Mouse (Mus musculus): Measurements from ENCODE around the gene 1810037I17Rik.

The 1810037I17Rik gene

DNA sequence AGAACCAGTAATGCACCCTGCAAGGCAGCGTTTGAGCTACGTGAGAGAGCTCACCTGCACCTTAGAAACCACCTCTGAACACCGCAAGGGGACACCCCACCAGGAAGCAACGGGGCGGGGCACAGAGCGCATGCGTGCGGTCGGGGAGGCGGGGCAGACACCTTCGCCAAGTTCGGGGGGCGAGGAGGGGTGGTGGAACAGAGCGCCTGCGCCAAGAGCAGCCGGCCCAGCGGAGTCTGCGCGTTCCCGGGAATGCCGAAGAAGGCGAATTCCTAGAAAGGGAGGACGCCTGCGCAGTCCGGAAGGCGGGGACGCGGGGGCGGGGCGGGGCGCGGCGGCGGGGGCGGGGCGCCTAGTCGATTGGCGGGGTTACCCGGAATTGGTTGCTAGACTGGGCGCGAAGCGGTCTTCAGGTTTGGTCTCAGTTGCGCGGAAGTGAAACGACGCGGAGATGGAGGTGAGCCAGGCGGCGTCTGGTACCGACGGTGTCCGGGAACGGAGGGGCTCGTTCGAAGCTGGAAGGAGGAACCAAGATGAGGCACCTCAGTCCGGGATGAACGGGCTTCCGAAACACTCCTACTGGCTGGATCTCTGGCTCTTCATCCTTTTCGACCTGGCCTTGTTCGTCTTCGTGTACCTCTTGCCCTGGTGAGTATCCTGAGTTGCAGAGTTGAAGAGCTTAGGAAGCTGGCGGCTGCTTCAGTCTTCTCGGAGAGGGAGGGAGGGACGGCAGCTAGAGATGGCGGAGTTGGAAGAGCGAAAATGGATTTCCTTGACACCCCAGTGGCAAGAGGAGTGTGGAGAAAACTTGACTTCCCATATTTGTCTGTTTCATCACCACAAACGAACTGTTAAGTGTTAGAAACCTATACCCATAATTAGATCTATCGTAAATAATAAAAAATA is at the start of gene 1810037I17Rik:
Gene 1810037I17Rik (plus strand): TSS at position 195 of the 906 bp plus-strand sequence.
- DNase-seq = peak; percentile 98

DNA sequence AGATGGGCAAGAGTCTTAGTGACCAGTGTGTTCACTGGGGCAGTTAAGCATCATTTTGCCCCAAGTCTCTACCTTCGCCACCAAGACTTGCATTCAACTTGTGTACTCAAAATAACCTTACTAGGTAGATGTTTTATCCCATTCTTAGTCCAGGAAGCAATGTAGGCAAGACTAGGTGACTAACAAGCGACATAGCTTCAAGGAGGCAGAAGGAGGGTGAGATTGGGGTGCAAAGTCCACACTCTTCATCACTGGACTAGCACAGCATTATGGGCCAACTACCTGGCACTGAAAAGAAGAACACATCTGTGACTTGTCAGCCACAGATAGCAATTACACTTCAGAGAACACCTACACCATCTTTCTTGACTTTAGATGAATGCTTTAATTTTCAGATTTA is 47.1 kb upstream of the 1810037I17Rik start:
- DNase-seq = no peak

DNA sequence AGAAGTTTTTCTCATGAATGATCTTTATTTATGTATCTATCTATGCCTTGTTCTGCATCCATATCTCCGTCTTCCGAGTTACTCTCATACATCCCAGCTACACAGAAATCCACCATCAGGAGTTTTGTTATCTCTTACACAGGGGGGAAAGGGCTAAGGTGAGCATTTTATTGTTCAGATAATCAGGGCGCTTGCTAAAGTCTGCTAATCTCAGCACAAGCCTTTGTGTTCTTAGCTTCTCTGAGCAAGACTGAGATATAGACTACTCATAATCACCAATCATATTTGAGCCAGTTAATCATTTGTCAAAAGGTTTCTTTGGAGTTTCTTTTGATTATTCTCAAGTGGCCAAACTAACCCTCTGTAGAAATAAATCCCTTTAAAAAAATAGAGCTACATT is 46.5 kb upstream of the 1810037I17Rik start:
- DNase-seq = no peak

DNA sequence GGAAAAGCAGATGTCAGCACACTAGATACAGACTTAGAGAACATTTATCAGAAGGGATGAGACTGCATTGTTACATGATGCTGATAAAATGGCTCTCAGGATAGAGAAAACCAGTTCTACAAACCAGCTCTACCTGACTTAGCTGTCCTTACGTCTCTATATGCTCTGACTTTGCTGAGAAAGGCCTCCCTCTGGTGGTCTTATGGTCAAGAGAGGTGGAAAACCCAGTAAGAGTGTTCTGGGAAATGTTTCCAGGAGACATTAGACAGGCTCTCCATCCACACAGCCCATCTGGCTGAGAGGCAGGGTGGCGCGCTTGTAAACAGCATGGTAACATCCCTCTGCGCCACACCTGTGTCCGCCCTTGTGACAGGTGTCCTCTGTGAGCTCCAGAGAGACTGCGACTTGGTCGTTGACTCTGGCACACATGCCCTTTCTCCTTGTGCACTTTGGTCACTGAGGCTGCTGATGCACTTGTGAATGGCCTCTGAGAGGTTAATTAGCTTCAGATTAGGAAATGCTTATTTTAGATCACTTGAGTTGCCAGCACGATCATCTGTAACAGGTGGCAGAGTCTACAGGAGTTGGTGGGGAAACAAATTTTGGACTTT is 45.2 kb upstream of the 1810037I17Rik start:
- DNase-seq = no peak

DNA sequence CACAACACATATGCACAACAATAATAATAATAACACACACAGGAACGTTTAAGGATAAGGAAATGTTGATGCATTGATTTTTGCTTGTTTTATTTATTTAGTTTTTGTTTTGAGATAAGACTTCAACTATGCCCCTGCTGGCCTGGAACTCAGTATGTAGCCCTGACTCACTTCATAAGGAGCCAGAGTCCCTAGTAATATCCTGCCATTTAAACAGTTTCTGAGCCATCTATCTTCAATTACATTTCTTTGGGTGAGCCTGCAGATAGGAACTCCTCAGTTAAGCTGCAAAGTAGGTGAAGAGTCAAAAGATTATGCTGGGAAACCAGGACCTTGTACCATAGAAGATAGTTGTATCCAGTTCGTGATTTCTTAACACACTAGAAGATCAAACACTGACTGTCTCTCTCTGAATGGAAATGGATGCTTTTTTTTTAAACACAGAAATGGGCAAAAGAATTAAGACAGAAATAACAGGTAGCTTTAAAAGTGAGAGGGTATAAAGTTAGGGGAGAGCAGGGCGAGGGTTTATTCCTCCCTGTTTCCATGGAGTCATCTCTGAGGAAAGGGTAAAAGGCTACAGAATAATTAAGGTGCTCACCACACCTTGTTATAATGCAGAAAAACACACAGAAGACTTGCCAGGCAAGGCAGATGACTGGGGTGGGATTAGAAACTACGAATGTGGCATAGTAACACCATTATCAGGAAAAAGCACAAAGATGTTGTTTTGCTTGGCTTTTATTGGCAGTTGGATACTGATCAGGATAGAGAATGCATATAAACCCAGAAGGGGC is 36.3 kb upstream of the 1810037I17Rik start:
- no peak for DNase-seq

DNA sequence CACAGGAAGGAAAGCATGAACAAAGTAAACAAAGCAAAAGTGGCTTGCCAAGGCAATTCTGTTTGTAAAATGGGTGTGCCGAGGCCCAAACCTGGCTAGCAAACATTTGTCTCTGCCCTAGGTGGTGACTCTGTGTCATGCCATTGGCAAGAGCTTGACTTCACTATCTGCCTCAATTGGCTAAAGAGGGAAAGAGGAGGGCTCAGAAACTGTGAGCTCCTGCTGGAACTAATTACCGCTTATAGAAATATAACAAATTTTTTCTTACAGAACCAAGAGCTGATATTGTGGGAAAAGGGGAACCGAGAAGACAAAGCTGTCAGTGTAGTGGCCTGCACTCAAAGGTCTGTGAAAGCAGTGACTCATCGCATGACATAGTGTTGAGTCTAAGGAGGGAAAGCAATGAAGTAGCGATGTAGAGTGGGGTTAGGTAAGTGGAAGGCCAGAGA is 35.6 kb upstream of the 1810037I17Rik start:
- DNase-seq = no peak

DNA sequence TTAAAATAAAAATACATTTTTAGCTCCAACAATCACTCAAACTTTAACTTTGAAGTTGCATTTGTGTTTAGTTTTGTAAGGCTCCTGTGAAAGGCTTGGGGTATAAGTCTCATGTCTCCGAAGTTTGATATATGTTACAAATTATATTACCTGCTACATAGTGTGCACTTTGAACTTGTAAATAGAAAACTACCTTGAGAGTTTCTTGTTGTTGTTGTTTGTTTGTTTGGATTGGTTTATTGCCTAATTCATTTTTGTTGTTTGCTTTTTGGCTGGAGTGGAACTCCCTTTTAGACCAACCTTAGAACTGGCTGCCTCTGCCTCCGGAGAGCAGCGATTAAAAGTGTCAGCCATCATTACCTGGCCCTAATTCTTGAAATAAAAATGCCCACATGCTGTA is 29.2 kb upstream of the 1810037I17Rik start, which contains the start of gene Fabp2:
Gene Fabp2 (plus strand): TSS at position 301 of the 400 bp plus-strand sequence.
- no peak for DNase-seq

DNA sequence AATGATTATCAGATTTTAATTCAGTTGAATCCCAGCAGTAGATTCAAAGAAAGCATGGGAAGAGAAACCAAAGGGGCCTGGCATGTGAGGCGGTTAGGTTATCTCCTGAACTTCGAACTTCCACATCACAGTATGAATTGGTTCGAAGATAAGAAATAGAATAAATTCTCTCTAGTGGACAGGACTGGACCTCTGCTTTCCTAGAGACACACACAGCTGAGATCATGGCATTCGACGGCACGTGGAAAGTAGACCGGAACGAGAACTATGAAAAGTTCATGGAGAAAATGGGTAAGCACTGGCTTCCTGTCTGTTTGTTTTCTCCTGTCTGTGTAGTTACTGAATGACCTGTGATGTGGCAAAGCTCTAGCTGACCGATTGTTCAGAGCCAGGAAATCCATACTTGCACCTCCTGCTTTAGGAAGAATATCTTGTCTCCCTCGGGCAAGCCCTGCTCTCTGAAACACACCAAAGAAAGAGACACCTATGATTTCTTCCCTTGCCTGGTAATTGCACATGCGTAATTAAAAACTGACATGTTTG is 28.7 kb upstream of the 1810037I17Rik start:
- no peak for DNase-seq

DNA sequence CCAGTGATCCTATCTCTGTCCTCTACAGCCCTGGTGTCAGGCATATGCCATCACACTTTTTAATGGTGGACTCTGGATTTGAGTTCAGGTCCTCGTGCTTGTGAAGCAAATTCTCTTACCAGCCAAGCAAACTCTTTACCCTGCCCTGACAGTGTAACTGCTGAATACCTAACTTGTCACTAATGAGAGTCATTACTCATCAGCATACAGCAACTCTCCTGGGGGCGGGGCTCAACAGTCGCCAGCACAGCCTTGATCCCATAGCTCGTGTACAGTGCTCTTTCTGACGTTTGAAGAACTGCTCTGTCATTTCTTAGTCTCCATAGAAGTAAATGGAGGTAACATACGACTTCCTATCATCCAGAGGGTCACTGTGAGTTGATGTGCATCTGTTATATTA is 25.7 kb upstream of the 1810037I17Rik start:
- no peak for DNase-seq

DNA sequence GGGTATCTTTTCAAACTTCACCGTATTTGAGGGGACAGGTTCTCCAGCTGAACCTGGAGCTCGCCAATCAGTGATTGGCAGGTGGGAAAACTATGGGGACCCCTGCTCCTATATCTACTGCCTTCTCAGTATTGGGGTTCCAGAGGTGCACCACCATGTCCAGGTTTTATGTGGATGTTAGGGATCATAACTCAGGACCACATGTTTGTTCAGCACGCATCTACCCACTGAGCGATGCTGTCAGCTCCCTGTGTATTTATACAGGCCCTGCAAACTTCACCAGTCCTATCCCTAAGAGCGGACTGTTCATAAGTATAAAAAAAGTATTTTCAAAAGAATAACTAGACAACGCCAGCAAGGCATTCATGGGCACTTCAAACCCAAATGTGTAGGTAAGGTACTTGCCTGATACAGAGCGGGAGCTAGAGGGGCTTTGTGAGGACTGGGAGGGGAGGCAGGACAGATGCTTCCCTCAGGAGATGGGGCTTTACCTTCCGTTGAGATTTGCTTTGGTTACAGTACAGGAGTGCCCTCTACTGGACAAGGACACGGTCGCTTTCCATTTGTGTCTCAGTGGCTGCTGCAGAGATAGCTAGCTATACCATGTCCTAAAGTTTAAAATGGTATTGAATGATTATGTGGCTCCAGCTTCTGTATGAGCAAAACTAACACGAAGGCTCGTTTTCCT is 20.1 kb upstream of the 1810037I17Rik start:
- DNase-seq = peak; percentile 63

DNA sequence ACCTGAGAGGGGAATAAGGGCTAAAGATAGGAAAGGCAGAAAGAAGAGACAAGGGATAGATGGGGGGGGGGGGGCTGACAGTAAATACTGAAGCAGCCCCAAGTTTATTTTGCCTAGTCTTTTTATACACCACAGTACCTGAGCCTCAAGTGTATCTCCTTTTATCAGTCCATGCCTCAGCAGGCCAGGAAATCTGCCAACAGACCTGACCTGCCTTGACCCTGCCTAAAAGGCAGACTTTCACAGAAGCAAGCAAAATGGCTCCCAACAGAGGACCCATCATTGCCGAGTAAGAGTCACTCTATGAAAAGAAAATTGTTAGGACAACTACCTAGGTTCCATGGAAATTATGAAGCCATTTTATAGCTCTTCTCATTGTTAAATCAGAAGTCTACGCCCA is 16.2 kb upstream of the 1810037I17Rik start:
- DNase-seq = no peak

DNA sequence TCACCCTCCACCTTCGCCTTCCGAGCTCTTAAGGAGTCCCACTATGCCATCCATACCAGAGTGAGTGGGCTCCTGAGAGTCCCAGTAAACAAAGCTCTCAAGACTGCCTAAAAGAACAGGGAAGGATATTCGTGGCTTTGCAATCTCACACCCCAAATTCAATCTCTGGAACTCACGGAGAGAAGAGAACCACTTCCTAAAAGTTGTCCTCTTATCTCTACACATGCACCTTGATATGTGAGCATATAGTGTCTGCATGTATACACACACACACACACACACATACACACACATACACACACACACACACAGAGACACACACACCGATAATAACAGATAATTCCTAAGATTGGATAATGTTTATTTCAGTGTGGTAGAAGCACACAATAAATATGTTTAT is 8.5 kb upstream of the 1810037I17Rik start:
- no peak for DNase-seq

DNA sequence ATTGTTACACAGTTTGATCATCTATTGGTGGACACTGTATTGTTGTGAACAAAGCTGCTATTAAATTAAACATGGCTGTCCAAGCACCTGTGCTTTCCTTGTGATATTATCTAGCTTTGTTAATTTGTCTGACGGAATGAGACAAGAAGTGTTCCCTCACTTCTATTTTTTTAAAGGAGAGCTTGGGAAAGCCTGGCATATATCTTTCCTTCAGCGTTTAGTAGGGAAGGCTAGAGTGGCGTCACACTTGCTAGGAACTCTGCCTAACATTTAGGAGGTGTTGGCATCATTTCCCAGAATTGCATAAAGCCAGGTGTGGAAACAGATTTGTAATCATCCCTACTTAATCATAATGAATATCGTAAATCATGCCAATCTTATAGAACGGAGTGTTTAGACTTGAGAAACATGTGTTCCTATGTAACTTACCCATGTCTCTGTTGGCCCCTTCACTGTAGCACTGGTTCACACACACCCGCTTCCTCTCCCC is 7.8 kb upstream of the 1810037I17Rik start:
- no peak for DNase-seq

DNA sequence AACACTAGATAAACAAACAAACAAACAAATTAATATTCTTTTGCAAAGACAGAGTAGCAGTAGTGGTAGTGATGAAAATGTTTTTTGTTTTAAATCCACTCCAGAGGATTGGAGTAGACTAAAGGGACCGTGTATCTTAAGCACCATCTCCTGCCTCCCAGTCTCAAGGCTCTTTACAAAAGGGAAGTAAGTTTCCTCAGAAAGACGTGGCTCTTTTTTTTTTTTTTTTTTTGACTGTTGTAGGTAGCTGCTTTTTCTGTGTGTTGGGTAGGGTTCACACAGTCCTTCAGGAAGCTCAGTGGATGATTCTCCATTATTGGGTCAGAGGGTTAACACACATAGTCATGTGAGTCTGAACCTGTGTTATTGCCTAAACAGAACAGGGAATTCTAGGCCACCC is 5.3 kb upstream of the 1810037I17Rik start:
- no peak for DNase-seq

DNA sequence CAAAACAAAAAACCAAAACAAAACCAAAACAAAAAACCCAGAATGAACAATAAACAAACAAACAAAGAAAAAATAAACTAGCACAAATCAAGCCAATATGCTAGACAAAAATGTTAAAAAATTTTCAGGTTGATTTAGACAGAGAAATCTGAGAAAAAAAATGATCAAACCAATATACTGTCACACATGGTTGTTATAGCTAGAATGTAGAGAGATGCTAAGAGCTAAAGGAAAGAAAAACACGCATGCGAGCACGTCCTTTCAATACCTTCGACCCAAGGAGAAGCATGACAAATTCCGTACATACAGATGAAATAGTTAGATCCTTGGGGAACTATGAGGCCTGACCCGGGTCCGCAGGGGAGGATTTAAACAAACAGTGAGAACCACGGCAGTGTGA is 4.7 kb upstream of the 1810037I17Rik start, which contains the start of gene Gm10959:
Gene Gm10959 (minus strand): TSS at position 101 of the 400 bp plus-strand sequence.
- DNase-seq = no peak

DNA sequence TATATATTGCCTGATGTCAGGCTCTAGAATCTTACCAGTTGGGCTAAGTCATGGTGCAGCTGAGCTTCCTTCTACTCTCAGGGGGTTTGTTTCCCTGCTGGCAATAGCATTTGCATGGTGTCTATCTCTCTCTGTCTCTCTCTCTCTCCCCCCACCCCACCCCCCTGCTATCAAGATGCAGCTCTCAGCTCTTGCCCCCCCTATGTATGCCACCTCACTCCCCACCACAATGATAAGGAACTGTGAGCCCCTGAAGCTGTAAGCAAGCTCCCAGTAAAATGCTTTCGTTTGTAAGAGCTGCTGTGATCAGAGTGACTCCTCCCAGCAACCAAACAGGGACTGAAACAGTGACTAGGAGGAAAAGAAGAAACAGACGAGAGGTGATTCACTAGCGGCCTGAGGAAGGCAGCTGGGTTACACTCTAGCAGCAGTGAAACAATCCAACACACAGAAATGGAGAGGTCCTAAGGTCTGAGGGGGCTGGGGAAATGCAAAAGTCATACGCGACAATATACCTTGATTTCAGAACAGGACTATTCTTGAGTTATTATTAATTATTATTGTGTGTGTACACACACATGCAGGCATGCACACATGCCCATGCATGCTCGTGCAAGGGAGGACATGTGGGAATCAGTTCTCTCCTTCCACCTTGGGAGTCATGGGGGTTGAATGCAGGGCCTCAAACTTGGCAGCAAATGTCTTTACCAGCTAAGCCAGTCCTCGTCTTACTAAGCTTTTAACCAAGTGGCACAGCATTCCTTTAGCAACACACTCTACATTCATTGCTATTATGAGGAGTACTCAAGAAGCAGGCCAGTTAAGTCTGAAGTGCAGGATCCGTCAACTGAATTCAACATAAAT is 3.2 kb upstream of the 1810037I17Rik start:
- DNase-seq = no peak

DNA sequence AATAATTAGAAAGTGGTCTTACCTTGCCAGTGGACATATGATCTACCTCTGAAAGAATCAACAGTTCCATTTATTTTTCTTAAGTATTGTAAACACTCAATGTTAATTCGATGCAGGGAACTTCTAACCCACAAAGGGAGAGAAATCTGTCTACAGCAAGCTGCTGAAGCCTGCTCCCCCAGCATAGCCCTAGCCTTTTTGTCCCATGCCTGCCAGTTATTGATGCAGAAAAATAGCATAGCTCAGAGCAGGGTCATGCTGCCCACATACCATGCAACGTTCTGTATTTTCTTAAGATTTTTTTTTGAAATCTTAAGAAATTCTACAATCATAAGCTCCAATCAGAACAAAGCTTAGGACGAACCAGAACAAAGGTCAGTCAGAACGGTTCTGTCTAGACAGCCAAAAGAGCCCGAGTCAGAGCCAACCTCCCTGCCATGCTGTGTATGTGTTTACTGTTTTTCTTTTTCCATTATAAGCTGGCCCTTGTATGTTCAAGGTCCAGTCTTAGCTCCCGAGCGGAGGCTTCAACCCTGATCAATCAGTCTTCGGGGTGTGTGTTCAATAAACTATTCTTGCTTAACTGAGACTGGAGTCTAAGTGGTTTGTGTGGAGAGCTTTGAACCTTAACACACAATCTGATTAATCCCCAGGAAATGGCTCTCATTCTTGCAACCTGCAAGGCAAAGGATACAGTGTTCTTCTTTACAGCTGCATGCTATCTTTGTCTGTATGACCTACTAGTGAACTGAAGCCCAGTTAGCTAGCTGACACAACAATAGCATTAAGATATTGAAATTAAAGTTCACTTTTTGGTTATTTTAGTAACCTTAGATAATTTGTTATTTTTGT is 2.1 kb upstream of the 1810037I17Rik start:
- DNase-seq = peak; percentile 30

DNA sequence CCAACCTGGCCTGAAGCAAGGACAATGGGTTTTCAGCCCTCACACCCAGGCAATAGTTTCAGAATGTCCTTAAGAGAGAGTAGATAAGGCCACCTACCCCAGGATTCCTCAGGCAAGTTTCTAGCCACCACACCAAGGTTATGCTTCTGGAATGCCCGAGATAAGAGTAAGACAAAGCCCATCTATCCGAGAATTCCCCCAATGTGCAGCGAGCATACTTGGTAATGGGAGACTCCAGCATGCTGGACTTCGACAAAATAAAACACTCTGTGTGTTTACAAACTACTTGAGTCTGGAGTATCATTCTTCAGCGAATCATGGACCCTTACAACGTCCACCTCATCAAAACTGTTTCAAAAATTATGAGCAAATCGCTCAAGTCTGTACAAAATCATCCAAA is 856 bp upstream of the 1810037I17Rik start:
- no peak for DNase-seq

DNA sequence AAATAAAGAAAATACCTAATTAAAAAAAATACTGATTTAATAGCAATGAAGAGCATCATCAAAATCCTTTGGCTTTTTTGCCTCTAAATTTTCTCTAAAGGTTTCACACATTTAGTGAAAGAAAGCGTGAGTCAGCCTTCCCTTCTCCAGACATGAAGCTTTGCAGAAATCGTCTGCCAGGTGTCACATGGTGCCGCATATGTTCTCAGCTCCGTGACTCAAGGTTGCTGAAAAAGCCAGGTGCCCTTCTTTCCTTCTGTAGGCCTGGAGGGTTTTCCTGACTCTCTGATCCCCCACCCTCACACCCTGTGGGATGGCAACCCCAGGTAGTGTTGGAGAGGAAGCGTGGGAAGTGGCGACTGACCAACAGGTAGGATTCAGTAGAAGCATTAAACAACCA is 5.7 kb downstream of the 1810037I17Rik start:
- no peak for DNase-seq

DNA sequence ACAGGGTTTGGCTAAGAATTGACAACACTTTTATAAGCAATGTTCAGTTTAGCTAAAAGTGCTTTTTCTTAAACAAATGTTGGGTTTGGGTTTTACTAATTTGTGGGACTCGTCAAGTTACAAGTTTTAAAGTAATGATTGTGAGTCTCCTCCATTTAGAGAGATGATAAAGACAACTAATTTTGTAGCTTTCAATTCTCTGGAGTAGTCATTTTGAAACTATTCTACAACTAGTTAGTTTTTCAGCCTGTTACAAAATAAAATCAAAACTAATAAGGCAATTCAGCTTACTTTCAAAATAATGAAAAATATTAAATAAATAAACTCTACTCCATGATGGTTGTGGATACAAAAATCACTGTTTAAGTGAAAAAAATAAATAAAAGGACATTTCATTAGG is 8.5 kb downstream of the 1810037I17Rik start:
- DNase-seq = no peak
